ENCODE assay signal across 8 mouse cellular contexts in genomic region chr7:99351802-99352517, GRCm38 (mm10). TPM values are rescaled to one million over a fixed set of nuclear protein-coding genes. Genes with fewer than 3 reads are reported as not detected.
DNase-seq lines count a peak whose midpoint lies in the region; ATAC-seq and TF ChIP-seq lines count a peak whose summit lies in the region.

No protein-coding gene starts in this region.

- 59% methylated on average over 18 of the region's 18 CpGs for WGBS in spleen, adult 2 months
- 5% methylated on average over 18 of the region's 18 CpGs for WGBS in intestine, embryonic 16.5 days

- peaks cover 2% of the 10 kb centered on the region; the same call in 1 of the 2 replicates for H3K27me3 ChIP-seq in spleen, adult 2 months (ENCODE audit: control insufficient read depth, insufficient read depth, low read length)
- no peaks in the 10 kb centered on the region for H3K27me3 ChIP-seq in intestine, embryonic 16.5 days (replicated peaks; ENCODE audit: control insufficient read depth, insufficient read depth, low read length)

- DNase-seq in spleen, adult 2 months (ENCODE audit: low read depth in 1 of 2, low spot score in 2 of 2) = no peak
- DNase-seq in spleen, postnatal 10 days (ENCODE audit: low spot score in 2 of 2) = no peak
- DNase-seq in forelimb bud, embryonic 11.5 days (ENCODE audit: low read depth, low spot score) = peak; percentile 56
- DNase-seq in lung, adult 18-20 months = peak; percentile 37 to 47
- peak; percentile 34 for DNase-seq in ovary, postnatal 36 days (ENCODE audit: low spot score)
- DNase-seq in right cerebral cortex, postnatal 14 days = no peak
- DNase-seq in left cerebral cortex, adult 9 months (ENCODE audit: low spot score in 2 of 2) = no peak

- H3K27ac ChIP-seq in spleen, adult 2 months (ENCODE audit: insufficient read depth, low read length) = peak overlapping the region; percentile 52
- H3K27ac ChIP-seq in intestine, embryonic 16.5 days (ENCODE audit: low read length) = peak overlapping the region; percentile 87

- peak overlapping the region; percentile 75 for H3K4me2 ChIP-seq in intestine, embryonic 16.5 days (ENCODE audit: low read depth, low read length)

- peak overlapping the region; percentile 47; the same call in 1 of the 2 replicates for H3K4me3 ChIP-seq in spleen, adult 2 months (ENCODE audit: extremely low read depth, insufficient read depth, insufficient read length)
- peak overlapping the region; percentile 72 for H3K4me3 ChIP-seq in intestine, embryonic 16.5 days (ENCODE audit: low read length)

- TF ChIP-seq POLR2A in spleen, adult 2 months (IDR thresholded peaks at IDR 0.05; ENCODE audit: low read depth, low read length) = no peak

- no peaks in the 10 kb centered on the region for H3K36me3 ChIP-seq in spleen, adult 2 months (ENCODE audit: control insufficient read depth, insufficient read depth, low read length)
- H3K36me3 ChIP-seq in intestine, embryonic 16.5 days (ENCODE audit: control insufficient read depth, insufficient read depth, low read length) = peaks cover 15% of the 10 kb centered on the region

- H3K9ac ChIP-seq in intestine, embryonic 16.5 days (ENCODE audit: low read depth, low read length) = peak overlapping the region; percentile 87

- TF ChIP-seq CTCF in spleen, adult 2 months (IDR thresholded peaks at IDR 0.05; ENCODE audit: extremely low read depth, insufficient read depth, insufficient read length, insufficient replicate concordance) = no peak

- H3K4me1 ChIP-seq in spleen, adult 2 months (ENCODE audit: control insufficient read depth, insufficient read depth, insufficient read length) = no peaks in the 10 kb centered on the region
- H3K4me1 ChIP-seq in intestine, embryonic 16.5 days (ENCODE audit: control insufficient read depth, insufficient read depth, low read length) = peaks cover 55% of the 10 kb centered on the region

- ATAC-seq in intestine, embryonic 16.5 days = no peak

- no peaks in the 10 kb centered on the region for H3K9me3 ChIP-seq in intestine, embryonic 16.5 days (ENCODE audit: control insufficient read depth, low read length)

RNA-seq across cellular contexts. Expression of gene Serpinh1, which starts 1.1 kb away (rescaled TPM):
- polyA plus RNA-seq in spleen, adult 2 months (2012; rRNA removed) = 69.3 and 84.2 TPM in 2 replicates
- polyA plus RNA-seq in intestine, embryonic 16.5 days (2015; fragmentation: Nextera tagmentation; extraction: Ambion mirVana) = 903 and 983 TPM in 2 replicates

RNA-seq across cellular contexts. Expression of gene Gdpd5, which starts 29.3 kb away (rescaled TPM):
- polyA plus RNA-seq in spleen, adult 2 months (2012; rRNA removed) = 12.0 and 14.8 TPM in 2 replicates
- polyA plus RNA-seq in intestine, embryonic 16.5 days (2015; fragmentation: Nextera tagmentation; extraction: Ambion mirVana) = 17.1 and 17.5 TPM in 2 replicates

Comparison
In these comparisons a context has a peak if more than half of its experiments do, and no peak if none do; other contexts are left out.
1. DNase-seq: peak in forelimb bud, embryonic 11.5 days (single experiment), lung, adult 18-20 months (2 of 2) and ovary, postnatal 36 days (single experiment); none in spleen, adult 2 months (0 of 2), spleen, postnatal 10 days (0 of 2), right cerebral cortex, postnatal 14 days (single experiment) and left cerebral cortex, adult 9 months (0 of 2).
2. RNA of gene Serpinh1, which starts 1.1 kb away (polyA plus RNA-seq): 903 to 983 TPM in intestine, embryonic 16.5 days; 69.3 to 84.2 TPM in spleen, adult 2 months; every median in the first group is over 10 times any median in the second.